Mouse (Mus musculus): ENCODE results near the gene Klk1b16.
"Not testable (repeated sequence)": the region's sequence is repeated elsewhere in the genome, so short reads cannot be mapped to it uniquely, and the experiment has no call there.

Gene Klk1b16

GRCm38 (mm10) chr7:44136467-44136866 lies at the start of gene Klk1b16:
Klk1b16 (plus strand) TSS chr7:44136767.
- no peak for DNase-seq (ENCODE audit: low read depth)

DNA sequence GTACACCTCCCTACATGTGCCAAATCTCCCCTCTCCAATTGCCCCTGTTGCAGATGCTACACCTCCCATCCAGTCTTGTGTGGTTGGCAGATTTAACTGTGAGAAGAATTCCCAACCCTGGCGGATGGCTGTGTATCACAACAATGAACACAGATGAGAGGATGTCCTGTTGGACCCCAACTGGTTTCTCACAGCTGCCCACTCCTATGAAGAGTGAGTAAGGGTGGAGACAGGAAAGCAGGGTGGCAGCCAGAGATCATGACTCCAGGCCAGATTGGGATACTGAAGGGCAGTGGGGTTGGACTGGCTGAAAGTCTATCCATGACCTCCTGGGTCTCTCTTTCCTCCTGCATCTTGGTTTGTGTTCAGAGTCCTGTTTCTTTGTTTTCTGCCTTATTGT lies 40.5 kb upstream of the Klk1b16 start:
- no peak for DNase-seq (ENCODE audit: low read depth)

GRCm38 (mm10) chr7:44102028-44102427 lies 34.5 kb upstream of the Klk1b16 start, which contains the start of gene Klk1b21:
Klk1b21 (plus strand) TSS chr7:44102328.
- DNase-seq (ENCODE audit: low read depth): not testable (repeated sequence)

DNA sequence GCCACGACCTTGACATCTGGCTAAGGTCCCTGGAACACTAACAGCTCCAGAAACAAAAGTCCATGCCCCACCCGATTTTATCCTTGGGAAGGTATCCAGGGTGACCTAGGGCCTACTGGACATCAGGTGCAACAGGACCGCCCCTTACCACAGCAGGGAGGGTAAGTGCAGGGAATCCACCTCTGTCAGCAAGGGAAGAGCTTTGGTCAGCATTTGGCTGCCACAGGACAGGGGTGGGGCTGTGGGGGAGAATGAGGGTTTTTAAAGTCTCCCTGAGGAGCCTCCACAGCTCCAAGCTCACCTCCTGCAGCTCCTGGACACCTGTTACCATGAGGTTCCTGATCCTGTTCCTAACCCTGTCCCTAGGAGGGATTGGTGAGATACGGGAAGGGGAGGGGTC lies 24.2 kb upstream of the Klk1b16 start, which contains the start of gene Klk1b22:
Gene Klk1b22, plus strand, starts transcription at position 301 of the 400 bp plus-strand sequence.
- no peak for DNase-seq (ENCODE audit: low read depth)

- no peak for DNase-seq (ENCODE audit: low read depth)
These were observed 13.1 kb upstream of the Klk1b16 start for GRCm38 (mm10) chr7:44123445-44123844.

DNA sequence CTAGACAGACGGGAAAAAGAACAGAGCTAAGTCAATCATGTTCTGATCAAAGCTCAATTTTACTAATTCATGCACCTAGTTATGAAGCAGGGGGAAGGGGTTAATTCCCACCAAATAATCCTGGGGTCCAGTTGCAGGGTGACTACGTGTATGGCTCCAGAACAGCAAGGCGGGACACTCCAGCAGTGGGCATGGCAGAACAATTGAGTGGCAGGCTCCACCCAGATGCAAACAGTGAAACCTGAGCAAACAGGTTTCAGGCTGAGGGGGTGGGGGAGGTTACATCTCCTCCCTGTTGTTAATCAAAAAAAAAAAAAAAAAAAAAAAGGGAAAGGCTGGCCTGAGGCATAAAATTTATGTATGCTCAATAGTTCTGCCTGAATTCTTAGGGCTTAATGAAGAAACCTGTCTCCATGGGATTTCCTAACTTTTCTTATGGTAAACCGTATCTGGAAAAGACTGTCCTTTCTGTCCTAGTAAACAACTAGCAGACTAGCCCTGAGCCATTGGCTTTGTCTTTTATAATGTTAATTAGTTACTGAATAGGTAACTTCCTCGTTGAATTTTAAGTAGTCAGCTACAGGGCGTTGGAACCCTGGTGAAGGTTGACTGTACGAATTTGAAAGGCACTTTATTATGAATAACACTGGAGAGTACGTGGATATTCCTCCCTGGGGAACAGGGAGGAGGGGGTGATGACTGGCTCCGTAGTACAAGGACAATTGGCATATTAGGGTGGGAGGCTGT lies 42.9 kb downstream of the Klk1b16 start:
- DNase-seq (ENCODE audit: low read depth): no peak

- DNase-seq (ENCODE audit: low read depth): not testable (repeated sequence)
These were observed 49.9 kb downstream of the Klk1b16 start for GRCm38 (mm10) chr7:44186516-44186915.

- DNase-seq (ENCODE audit: low read depth): not testable (repeated sequence)
These were observed 51.4 kb downstream of the Klk1b16 start, which contains the start of gene Klk1b24 for GRCm38 (mm10) chr7:44187936-44188335. Klk1b24 (plus strand) TSS chr7:44188236.
